Mouse (Mus musculus) heart, postnatal 0 days (tissue): ENCODE measurements at regions not wholly inside any gene's neighbourhood (a gene's known extent, or its start where the extent isn't known, plus 50 kb on each side); places are given as distances from the start of the nearest gene placed in this dataset.

Source experiments
- CTCF ChIP-seq: IDR thresholded peaks from 2 replicates; pipeline ENCODE4 v1.5.1; 2016; ENCODE audit warnings: antibody characterized with exemption, control low read depth, low read depth
- EP300 ChIP-seq: IDR thresholded peaks from 2 replicates; pipeline ENCODE4 v1.6.1; 2016; ENCODE audit warnings: antibody characterized with exemption, low read depth

GRCm38 (mm10) chr13:83206622-83207021 is 297.2 kb upstream of the Mef2c start:
- TF ChIP-seq CTCF (no peak), EP300 (no peak)
